Mouse (Mus musculus) kidney, adult 18-20 months (tissue): ENCODE data around the gene Msmo1.

Experiments used
- DNase-seq: peaks from one replicate; pipeline ENCODE4 v3.0.0; 2021

Msmo1 gene

DNA sequence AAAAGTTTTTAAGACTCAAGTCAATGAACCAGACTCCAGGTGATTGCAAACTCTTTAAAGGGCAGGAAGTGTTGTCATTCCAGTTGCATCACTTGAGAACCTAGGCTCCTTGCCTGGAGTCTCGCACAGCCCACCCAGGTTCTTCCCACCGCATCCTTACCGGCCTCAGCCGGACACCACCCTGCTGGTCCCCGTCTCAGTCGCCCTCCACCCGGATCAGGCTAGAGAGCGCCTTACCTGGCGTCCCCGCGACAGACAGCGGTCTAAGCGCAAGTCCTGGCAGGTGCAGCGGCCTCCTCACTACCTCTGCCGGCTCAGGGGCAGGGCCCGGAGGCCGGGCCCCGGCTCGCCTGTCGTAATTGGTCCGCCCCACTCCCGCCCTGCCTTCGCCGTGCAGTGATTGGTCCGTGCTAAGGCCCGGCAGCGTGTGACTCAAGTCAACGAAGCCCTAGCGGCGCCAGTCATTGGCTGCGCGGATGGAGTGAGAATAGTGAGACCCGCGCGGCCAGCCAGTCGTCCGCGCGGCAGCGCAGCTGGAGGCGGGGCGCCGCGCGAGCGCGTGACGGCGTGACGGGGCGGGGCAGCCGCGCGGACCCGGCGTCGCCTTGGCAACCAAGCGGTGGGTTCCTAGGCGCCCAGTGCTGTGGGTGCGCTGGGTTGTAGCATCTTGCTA lies at the start of gene Msmo1:
TSS of gene Msmo1 (minus strand) at position 522 of the 673 bp plus-strand sequence.
- DNase-seq, result peak; percentile 95

DNA sequence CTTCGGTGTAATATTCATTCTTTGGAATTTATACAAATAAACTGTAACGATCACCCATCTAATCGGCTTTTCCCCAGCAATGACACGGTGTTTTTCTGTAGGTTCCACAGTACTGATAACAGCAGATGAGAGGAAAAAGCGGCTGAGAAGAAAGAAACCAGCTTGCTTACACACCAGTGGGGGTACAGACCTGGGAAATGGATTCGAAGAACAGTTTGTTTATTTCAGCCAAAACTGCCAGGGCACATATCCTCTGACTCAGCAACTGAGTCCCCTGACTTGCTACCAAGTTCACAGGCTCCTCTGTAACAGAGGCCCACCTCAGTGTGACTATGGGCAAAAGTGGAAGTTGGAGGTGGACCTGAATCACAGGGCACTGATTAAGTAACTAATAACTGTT lies 48.4 kb upstream of the Msmo1 start:
- no peak for DNase-seq

DNA sequence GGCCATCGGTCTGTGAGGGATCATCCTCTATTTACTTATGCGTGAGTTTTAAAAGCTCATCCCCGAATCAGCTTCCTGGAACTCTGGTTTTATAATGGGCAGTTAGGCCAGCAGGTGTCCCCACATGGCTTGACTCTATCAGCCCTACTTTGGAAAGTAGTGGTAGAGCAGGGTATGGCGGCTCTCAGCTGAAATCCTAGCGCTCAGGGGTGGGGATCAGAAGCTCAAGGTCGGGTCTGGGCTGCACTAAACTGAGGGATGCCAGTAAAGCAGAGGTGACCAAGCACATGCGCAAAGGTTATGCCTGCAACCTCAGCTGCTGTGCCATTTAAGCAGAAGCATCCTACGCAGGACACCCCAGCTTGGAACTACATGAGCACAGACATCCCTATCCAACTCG lies 44.3 kb upstream of the Msmo1 start:
- DNase-seq, result no peak

DNA sequence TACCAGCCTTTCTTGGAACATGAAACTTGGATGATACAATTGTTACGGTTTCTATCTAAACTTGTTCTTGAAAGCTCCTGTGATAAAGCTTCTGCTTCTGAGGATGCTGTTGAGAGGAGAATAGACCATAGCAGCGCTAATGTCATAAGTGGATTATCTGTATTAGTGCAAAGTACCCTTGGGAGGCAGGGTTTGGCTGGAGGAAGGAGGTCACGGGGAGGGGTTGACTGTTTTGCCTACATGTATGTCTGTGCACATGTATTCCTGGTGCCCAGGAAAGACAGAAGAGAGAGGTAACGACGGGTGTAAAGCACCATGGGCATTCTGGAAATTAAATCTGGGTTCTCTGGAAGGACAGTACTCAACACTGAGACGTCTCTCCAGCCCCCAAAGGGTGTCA lies 40.5 kb upstream of the Msmo1 start:
- DNase-seq, result no peak

DNA sequence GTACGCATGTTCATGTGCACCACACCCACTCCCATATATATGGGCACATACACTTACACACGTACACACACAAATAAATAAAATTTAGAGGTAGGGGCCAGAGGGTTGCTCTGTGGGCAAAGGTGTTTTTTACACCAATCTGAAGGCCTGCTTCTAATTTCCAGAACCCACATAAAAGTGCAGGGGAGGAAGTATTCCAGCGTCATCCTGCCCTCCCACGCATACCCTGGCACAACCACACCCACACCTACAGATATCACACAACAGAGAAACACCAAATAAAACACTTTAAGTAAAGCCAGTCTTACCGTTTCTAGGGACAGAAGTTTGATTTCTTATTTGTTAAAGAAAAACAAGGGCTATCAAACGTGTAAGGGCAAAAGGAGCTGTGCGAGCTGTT lies 37.2 kb upstream of the Msmo1 start:
- DNase-seq, result no peak

DNA sequence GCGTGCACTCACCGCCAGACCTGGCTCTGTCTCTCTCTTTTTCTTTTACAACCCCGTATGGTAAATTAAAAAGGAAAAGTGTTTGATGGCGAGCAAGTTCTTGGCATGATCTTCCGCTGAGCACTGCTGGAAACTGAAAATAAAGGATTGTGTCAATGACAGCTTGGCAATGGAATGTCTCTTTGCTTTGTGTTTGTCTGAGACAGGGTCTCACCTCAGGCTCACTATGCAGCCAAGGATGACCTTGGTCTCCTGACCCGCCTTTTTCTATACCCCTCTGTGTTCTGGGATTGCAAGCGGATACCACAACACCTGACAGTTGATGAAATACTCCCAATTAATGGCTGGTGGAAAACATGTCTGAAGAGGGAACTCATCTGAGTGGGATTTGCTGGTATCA lies 36.0 kb upstream of the Msmo1 start:
- DNase-seq, result no peak

DNA sequence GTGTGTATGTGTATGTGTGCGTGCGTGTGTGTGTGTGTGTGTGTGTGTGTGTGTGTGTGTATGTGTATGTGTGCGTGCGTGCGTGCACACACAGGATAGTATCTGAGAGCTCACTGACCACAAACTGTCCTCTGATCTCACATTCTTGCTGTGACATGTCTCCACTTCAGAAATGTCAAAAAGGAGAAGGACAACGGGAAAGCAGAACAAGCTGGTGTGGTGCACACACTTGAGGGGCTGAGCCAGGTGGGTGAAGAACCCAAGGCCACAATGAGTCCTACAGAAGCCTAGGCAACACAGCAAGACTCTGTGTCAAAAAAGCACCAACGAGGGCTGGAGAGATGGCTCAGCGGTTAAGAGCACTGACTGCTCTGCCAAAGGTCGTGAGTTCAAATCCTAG lies 35.1 kb upstream of the Msmo1 start:
- no peak for DNase-seq

DNA sequence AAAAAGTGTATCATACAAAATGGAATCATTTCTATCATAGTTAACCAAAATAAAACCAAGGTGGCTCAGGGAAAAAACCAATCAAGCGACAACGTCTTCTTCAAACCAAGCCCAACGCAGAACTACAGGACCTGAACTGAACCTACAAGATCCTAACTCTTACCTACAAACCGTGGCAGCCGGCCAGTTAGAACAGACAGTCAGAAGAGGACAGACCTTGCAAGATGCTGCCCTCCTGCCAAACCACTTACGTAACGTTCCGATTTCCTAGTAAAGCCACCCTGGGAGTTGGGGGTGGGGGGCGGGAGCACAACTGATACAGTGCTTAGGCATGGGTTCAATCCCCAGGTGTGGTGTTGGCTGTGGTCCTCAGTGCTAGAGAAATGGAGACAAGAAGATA lies 33.5 kb upstream of the Msmo1 start:
- DNase-seq, result peak; percentile 28

DNA sequence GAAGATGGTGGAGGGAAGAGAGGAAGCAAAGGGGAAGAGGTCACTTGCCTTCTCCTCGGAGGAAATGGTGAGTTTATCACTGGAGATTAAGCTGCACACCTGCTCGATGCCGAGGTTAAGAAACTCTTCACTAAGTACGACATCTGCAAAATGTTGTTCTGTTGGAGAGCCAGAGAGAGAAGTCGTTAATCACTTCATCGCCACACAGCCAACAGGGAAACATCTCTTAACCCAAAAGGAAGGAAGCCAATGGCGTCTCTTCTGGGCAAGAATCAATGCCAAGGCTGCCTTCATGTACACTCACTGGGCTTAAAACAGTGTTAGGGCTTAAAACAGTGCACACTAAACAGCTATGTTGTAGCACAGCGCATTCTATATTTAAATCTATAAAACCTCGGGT lies 30.5 kb upstream of the Msmo1 start:
- DNase-seq, result no peak

DNA sequence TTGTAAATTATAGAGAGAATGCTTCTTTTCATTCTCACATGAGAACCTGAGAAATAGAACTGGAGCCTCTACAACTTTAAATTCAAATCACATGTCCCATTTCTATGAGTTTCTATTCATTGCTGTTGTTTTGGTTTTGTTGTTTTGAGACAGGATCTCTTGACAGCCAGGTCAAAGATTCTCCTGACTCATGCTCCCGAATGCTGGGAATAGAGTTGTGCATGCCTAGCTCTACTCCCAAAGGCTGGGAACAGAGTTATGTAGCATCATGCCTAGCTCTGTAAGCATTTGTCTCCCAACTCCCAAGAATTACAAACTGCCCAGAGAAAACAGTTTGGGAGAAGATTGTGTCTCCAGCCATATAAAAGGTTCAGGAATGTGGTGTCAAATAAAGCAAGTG lies 29.2 kb upstream of the Msmo1 start:
- DNase-seq, result no peak

DNA sequence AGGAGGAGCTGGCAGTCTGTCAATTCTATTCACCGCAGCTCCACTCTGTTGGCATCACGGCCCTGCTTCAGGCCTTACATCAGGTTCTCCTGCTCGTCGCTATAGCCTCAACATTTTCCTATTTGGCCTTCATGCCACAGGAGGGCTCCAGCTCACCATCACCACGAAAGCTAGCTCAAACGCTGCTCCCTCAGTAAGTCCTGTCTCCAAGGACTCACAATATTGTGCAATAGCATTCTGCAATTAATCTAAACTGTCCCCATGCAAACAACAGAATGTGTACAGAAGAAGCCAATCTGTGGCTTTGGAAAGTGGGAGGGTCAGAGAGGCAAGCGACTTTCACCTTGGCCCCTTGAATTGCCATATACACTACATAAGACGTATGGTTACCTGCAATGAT lies 27.8 kb upstream of the Msmo1 start:
- peak; percentile 11 for DNase-seq

DNA sequence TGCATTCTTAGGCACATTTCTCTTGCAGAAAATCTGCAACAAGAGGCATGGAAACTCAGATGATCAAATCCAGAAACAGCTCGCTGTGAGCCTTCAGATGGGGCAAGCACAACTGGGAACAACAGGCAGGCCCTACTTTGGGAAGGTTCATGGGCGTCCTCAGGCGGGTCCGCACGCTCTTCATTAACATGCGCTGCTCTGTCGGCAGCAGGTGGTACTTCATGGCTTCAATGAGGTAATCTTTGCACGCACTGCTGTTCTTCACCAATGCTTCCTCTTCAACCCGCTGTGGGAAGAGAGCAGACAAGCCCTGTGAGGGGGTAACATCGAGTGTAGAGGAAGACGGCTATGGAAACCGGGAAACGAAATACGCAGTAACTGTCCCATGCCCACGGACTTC lies 24.4 kb upstream of the Msmo1 start:
- no peak for DNase-seq

DNA sequence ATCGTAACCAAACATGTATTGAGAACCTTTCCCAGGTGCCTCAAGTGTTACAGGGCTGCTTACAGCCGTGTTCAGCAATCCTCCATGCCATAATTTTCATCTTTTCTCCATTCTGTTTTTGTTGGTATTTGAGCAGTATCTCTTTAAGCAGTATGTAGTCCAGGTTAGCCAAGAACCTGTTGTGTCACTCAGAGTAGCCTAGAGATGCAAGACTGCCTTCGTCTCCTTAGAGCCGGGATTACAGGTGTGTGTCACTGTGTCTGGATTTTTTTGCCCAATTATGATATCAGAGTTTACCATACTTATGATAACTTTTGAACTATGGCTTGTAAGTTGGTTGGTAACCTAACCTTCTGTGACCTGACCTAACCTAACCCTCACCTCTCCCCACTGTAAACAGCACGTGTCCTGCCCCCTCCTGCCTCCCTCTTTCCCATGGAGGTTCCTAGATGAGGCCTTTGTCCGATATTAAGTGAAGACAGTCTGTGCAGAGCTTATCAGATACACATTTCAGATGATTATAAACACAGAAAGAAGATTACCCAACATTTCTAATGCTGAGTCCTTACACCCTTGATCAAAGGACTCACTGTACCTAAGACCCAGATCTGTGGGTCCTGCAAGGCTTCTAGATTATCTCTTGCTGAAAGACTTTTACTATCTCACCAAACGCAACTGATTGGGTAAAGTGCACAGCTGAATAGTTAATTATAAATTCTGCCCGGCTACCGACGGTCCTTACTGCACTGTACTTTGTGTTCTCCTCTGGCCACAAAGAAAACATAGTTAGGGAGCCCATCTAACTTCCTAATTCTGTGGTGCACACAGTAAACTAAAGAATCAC lies 12.8 kb upstream of the Msmo1 start:
- DNase-seq, result no peak

DNA sequence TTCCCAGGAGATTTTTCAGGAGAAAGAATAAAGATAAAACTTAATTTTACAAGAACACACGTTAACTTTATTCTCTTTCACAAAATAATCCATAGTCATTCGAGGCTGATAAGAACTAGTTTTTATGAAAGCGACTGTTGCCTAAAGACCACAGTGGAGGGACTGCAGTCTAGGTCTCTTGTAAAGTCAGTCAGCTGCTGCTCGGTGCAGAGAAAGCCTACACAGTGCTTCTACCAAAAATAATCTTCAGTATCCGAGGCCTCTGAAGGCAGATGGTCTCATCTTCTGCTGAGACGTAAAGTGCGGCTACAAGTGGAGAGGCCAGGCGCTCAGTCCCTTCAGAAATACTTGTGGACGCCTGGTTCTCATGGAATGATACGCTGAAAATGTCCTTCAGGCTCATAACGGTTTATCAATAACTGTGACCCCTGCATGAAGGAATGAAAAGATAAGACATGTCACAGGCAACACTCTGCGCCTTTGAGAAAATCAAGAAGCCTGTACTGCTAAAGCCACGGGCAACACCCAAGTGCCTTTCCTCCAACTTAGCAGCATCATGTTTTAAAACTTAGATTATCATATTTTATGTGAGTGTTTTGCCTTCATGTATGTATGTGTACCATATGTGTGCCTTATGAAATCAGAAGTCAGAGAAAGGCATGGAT lies 7.1 kb upstream of the Msmo1 start:
- no peak for DNase-seq

DNA sequence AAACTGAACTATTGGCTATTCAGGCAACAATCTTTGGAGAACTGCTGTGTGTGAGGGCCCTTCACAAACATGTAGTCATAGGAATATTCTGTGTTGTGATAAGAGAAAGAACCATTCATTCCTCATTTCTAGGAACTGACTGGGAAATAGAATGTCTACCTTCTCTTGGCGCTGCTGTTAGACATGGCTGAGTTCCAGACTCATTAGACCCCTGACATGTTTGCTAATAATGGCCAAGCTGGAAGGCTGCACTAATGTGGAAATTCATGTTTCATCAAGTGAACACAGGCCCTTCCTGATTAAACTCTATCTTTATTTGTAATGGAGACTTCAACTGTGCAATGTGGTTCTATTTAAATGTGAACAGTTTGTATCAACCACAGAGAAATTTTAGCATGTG lies 5.3 kb upstream of the Msmo1 start:
- DNase-seq, result no peak

DNA sequence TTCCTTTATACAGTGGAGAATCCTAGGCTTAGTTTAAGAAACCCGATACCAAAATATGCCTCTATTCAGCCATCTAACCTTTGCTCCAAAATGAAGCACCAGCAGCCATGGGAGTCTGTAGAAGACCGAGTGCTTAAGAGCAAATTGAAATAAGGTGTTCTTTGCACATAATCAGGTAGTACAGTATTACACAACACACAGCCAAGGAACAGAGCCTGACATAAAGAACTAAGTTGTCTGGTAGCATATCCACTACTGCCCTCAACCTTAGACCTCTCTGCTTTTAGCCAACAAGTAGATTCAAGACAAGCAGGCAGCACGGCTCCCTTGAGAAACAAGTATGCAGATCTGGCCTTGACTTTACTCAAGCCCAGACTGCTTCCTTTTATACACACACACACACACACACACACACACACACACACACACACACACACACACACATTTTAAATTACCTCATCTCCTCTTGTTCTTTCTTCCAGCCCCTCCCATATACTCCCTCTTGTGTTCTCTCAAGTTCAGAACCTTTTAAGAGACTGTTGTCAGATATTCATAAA lies 3.3 kb upstream of the Msmo1 start:
- no peak for DNase-seq

DNA sequence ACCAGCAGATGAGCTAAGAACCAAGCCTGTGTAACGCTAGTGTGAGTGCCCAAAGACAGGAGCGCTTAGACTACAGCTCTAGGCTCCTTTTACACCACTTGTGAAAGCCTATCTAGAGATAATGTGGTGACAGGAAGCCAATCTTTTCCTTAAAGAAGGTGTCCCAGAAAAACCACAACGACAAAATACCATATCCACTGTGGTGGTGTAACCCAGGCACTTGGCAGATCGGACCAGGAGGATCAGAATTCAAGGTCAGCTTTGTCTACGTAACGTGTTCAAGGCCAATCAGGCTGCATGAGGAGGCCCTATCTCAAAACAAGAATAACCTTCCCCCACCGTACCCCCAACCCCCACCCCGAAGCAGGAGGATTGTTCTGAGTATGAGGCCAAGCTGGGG lies 1.6 kb upstream of the Msmo1 start:
- DNase-seq, result no peak

DNA sequence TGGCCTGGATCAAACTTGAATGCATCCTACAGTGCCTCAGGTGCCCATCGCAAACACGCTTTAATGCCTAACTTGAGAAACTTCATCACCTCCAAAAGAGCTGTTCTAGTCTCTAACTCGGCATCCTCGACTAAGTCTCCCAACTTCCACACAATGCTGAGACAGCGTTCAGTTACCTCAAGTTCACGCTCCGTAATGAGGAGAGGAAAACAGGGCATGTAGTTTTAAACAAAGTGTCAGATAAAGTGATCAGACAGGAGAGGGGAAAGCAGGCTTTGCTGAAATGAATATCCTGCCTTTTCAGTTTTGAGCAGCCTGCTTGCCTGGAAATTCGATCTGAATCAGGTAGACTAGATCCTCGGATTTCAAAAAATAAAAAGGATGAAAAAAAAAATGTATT lies 996 bp downstream of the Msmo1 start:
- DNase-seq, result no peak

DNA sequence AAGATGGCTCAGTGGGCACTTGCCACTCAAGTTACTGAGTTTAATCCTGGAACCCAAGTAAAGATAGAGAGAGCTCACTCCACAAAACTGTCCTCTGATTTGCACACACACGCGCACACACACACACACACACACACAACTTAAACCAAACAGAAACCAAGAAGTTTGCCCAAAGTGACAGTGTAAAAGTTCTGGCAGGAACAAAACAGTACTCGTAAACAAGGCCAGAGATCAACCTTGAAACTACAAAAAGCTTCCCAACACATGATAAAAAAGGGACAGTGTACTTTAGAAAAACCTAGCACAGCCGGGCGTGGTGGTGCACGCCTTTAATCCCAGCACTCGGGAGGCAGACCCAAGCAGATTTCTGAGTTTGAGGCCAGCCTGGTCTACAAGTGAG lies 5.4 kb downstream of the Msmo1 start:
- no peak for DNase-seq

DNA sequence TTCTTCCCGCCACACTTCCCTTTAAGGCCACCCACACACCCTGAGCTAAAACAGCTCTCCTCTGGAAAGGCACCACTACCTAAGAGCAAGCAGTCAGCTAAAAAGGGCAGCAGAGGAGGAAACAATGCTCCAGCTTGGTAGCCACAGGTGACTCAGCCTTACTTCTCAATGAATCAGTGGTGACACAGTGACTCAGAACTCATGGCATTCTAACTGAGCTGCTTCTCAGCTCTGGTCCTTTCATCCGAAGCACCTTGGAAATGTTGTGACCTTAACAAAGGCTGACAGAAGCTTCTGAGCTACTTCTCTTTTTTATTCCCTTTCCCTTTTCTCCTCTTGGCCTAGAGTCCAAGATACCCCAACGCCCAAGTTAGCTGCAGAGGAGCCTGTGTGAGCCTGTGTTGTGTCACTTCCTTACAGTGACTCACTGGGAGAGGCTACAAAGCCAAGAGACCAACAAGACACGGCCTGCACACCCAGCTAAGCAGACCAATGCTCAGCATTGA lies 7.3 kb downstream of the Msmo1 start:
- DNase-seq, result no peak

DNA sequence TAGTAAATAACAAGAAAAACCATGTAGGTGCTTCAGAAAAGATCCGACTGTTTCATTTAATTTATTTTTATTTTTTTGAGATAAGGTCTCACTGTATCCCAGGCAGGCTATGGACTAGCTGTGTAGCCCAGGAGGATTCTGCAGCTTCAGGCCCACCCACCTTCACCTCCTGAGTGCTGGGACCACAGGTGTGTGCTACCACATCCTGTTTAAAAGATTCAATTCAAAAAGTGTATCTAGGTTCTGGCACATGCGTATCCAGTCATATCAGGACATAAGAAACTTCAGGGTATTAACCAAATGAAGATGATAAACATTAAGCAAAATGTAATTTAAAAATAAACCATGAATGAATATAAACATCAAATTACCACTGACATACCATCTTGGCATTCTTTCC lies 10.4 kb downstream of the Msmo1 start:
- DNase-seq, result no peak

DNA sequence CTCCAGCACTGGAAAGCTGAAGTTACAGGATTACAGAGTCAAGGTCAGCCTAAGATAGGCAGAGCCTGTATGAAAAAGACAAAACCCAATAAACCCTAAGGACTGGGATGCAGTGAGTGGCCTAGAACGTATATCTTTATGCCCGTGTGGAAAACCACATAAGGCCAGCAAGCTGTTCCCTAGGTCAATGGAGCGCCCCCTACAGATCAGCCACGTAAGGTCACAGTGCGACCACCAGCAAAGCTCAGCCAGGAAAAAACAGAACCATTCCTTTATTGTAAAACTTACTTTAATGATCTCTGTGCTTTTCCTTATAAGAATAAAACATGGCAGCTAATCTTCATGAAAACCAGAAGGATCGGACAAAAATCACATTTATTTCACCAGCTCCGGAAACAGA lies 15.7 kb downstream of the Msmo1 start:
- no peak for DNase-seq

DNA sequence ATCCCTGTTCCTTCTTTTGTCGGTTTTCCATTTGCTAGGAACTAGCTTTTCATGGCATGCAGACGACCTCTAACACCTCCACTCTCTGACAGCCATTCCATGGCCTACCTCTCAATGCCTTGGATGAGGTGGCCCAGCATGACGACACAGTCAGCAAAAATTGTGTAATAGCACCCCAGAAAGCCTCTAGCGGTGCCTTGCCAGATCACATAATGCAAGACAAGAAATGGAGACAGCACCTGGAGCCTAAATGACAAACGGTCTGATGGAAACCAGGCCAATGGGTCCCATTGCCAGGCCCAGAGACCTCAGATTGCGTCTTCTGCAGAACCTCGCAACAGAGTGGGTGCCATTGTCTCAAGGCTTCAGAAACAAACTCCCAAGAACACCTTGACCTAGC lies 21.1 kb downstream of the Msmo1 start:
- DNase-seq, result no peak

DNA sequence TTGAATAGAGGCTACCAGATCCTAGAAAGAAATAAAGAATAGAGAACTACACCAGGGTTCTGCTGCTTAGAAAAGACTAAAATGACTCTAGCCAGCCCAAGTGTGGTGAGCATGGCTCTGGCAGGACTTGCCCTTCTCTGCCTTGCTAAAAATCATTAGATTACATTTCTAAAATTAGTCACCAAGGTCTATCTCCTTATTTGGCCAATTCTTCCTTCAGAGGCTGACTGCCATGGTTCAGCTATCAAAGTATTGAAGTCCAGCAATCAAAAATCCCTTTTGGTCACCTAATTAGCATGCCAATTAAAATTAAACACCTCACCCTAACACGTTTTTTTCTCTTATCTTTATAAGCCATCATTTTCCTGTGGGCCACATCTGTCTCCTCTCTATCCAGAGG lies 22.0 kb downstream of the Msmo1 start:
- no peak for DNase-seq
